Mouse (Mus musculus) lung, postnatal 4 days (tissue): ENCODE results near the gene Ptchd4.

ENCODE experiments used
- DNase-seq, 2 experiments: peaks; one replicate each; pipeline ENCODE4 v3.0.0; 2021

The Ptchd4 gene

DNA sequence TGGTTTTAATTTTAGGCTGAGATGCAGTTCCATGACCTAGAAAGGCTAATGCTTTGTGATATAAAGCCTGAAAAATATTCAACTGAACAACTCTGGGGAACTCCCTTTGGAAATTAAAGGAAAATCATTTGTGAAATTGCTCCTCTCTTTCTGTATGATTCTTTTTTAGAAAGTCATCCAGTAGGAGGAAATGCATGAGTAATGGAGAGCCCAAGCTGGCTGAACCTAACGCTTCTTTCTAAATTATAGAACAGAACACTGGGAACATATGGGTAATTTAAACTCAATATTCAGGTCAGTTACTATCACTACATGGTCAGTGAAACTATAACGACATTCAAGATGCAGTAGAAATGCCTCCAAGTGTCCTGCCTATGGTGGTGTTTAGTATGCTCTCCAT is 114.6 kb downstream of the Ptchd4 start:
- no peak for DNase-seq

DNA sequence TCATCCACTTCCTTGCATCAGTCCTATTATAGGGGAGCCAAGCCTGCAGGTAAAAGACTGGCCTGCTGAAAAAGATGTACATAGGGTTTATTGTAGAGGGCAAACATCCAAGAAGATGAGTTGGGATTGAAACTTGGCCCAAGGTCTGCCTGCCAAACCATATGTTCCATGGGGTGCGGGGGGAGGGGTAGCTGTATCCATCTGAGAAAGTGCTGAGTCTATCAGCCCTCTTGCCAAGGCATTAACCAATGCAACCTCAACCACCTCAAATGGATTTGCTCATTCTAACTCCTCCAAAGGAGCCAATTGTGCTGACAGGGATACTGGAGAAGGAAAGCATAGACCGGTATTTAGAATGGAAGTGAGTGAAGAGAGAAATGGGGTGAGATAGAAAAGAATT is 136.5 kb downstream of the Ptchd4 start:
- DNase-seq, result no peak

- no peak for DNase-seq
Observed at GRCm38 (mm10) chr17:42456441-42456840, 140.7 kb downstream of the Ptchd4 start.

GRCm38 (mm10) chr17:42462726-42463125 is 147.0 kb downstream of the Ptchd4 start:
- no peak for DNase-seq

GRCm38 (mm10) chr17:42480173-42480991 is 164.6 kb downstream of the Ptchd4 start:
- DNase-seq, result no peak

- DNase-seq, result no peak
Observed at GRCm38 (mm10) chr17:42509356-42510262, 193.9 kb downstream of the Ptchd4 start.

- no peak for DNase-seq
Observed at GRCm38 (mm10) chr17:42530147-42530546, 214.4 kb downstream of the Ptchd4 start.

DNA sequence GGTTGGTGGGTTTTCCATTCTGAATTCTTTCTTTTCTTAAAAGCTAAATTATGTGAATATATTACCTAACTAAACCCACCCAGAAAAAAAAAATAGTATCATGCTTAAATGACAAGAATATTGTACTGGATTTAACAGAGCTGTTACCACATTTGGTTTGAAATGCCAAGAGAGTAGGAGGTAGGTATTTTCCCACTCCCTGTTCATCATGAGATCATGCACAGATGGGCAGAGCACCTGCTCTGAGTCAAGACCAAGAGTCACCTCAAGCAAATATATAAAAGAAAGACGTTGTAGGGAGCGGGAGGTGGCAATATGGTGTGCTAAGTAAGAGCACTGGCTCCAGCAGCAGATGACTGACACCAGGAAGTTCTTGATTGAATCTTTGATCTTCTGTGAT is 233.8 kb downstream of the Ptchd4 start:
- DNase-seq, result no peak
